Comparison of ENCODE assay signal across 18 mouse cellular contexts in genomic region chr7:107461167-107461566, GRCm38 (mm10).
"Had no signal": no experiment of that assay in that cellular context is flagged by ENCODE, and none has a peak within 500 bp of the region (broad histone marks: within the 10 kb centered on the region; RNA-seq: fewer than 3 reads in every experiment).

No protein-coding gene starts in this region.

- ATAC-seq: midbrain, embryonic 16.5 days had no signal

- H3K4me1 ChIP-seq: midbrain, embryonic 10.5 days; midbrain, embryonic 12.5 days; neural tube, embryonic 13.5 days; neural tube, embryonic 15.5 days had no signal

- H3K27ac ChIP-seq: midbrain, embryonic 10.5 days; midbrain, embryonic 12.5 days; neural tube, embryonic 13.5 days; neural tube, embryonic 15.5 days had no signal

- H3K4me3 ChIP-seq: midbrain, embryonic 10.5 days; midbrain, embryonic 12.5 days; myocyte; neural tube, embryonic 13.5 days; neural tube, embryonic 15.5 days had no signal

- DNase-seq: lung, embryonic 14.5 days; lung, postnatal 10 days; lung, postnatal 4 days; midbrain, embryonic 14.5 days; retina, postnatal 1 day; right cerebral cortex, adult 18-20 months; right cerebral cortex, postnatal 25 days; right cerebral cortex, postnatal 4 days; spleen, adult 18-20 months; thymus, adult 18-20 months; thymus, postnatal 14 days; thymus, postnatal 36 days had no signal

- H3K27me3 ChIP-seq: midbrain, embryonic 12.5 days; neural tube, embryonic 13.5 days; neural tube, embryonic 15.5 days had no signal
